Mouse (Mus musculus): ENCODE data around the gene Fbxo8.

- TF ChIP-seq CTCF (conservative IDR thresholded peaks at IDR 0.05 in 1 of 2, IDR thresholded peaks at IDR 0.05 in 1 of 2; ENCODE audit: low read depth in 2 of 2, low read length in 2 of 2) (no peak), POLR2A (IDR thresholded peaks at IDR 0.05; ENCODE audit: low read depth, low read length) (no peak), USF1 (IDR thresholded peaks at IDR 0.05; ENCODE audit: low read depth, low read length) (no peak), KAT2A (IDR thresholded peaks at IDR 0.05; ENCODE audit: insufficient replicate concordance, low read length) (no peak), MYC (IDR thresholded peaks at IDR 0.05; ENCODE audit: low read depth, low read length) (no peak), MXI1 (IDR thresholded peaks at IDR 0.05; ENCODE audit: low read depth, low read length) (no peak), USF2 (conservative IDR thresholded peaks at IDR 0.05; ENCODE audit: low read depth, low read length) (no peak), ZNF384 (IDR thresholded peaks at IDR 0.05; ENCODE audit: low read depth, low read length) (no peak), GABPA (IDR thresholded peaks at IDR 0.05; ENCODE audit: insufficient replicate concordance, low read depth, low read length) (no peak), MAFK (IDR thresholded peaks at IDR 0.05; ENCODE audit: insufficient replicate concordance, low read length) (no peak), SMC3 (IDR thresholded peaks at IDR 0.05; ENCODE audit: low read depth, low read length) (no peak), POLR2AphosphoS2 (IDR thresholded peaks at IDR 0.05; ENCODE audit: low read depth, low read length) (no peak), TCF12 (IDR thresholded peaks at IDR 0.05; ENCODE audit: low read depth, low read length) (no peak), MAZ (IDR thresholded peaks at IDR 0.05; ENCODE audit: low read depth, low read length) (no peak)
Observed at GRCm38 (mm10) chr8:56566856-56567255, 16.0 kb downstream of the Fbxo8 start.
